Mouse (Mus musculus) heart, embryonic 16.5 days (tissue): ENCODE measurements around the gene Bves. TPM values are rescaled to one million over a fixed set of nuclear protein-coding genes. Genes with fewer than 3 reads are reported as not detected.

ENCODE experiments used
- ATAC-seq: fragments of 200-750 bp; cut with Nextera tagmentation; replicated peaks from 2 replicates; pipeline ENCODE4 v1.8.0; 2017; ENCODE audit warnings: moderate number of reproducible peaks; ENCODE audit not compliant: insufficient read depth, low FRiP score; ENCODE audit errors: extremely low read depth
- H3K27ac ChIP-seq: fragments of 300-500 bp; sonication (generic); 2 replicates; pipeline ENCODE4 v1.5.1; 2014; ENCODE audit warnings: mild to moderate bottlenecking, low read length, control low read depth, moderate library complexity
- H3K27me3 ChIP-seq: fragments of 300-500 bp; sonication (generic); 2 replicates; pipeline ENCODE4 v1.6.1; 2014; ENCODE audit warnings: low read length, mixed read lengths; ENCODE audit not compliant: control insufficient read depth, insufficient read depth
- H3K36me3 ChIP-seq: fragments of 300-500 bp; sonication (generic); 2 replicates; pipeline ENCODE4 v1.6.1; 2014; ENCODE audit not compliant: control insufficient read depth, insufficient read depth
- H3K4me1 ChIP-seq: fragments of 300-500 bp; sonication (generic); 2 replicates; pipeline ENCODE4 v1.6.1; 2014; ENCODE audit warnings: low read length, mixed read lengths; ENCODE audit not compliant: control insufficient read depth, insufficient read depth
- H3K4me2 ChIP-seq: fragments of 300-500 bp; sonication (generic); 2 replicates; pipeline ENCODE4 v1.6.1; 2014; ENCODE audit warnings: low read depth, mild to moderate bottlenecking, control low read depth, low read length
- H3K4me3 ChIP-seq: fragments of 300-500 bp; sonication (generic); 2 replicates; pipeline ENCODE4 v1.5.1; 2014; ENCODE audit warnings: mild to moderate bottlenecking, control low read depth, low read length
- H3K9ac ChIP-seq: fragments of 300-500 bp; sonication (generic); 2 replicates; pipeline ENCODE4 v1.6.1; 2014; ENCODE audit warnings: low read length, control low read depth
- H3K9me3 ChIP-seq: fragments of 300-500 bp; sonication (generic); replicated peaks from 2 replicates; pipeline ENCODE4 v1.6.1; 2016; ENCODE audit warnings: low read length; ENCODE audit not compliant: control insufficient read depth
- WGBS: fragments of 180-500 bp; shearing (Covaris S2); extraction: QIAGEN DNeasy Blood & Tissue Kit; methylation state at CpG from one replicate; pipeline ENCODE4 v1.1.7; 2014; 5-methylcytosine and 5-hydroxymethylcytosine counted together
- polyA plus RNA-seq: library from polyadenylated mRNA; unstranded; fragments of >200 nt; fragmentation: Nextera tagmentation; extraction: Ambion mirVana; gene quantifications from 2 replicates; pipeline ENCODE4 v1.2.1, GENCODE M21; 2015

Bves gene
- polyA plus RNA-seq, 1 experiment from 2014 or later, result 116 TPM

DNA sequence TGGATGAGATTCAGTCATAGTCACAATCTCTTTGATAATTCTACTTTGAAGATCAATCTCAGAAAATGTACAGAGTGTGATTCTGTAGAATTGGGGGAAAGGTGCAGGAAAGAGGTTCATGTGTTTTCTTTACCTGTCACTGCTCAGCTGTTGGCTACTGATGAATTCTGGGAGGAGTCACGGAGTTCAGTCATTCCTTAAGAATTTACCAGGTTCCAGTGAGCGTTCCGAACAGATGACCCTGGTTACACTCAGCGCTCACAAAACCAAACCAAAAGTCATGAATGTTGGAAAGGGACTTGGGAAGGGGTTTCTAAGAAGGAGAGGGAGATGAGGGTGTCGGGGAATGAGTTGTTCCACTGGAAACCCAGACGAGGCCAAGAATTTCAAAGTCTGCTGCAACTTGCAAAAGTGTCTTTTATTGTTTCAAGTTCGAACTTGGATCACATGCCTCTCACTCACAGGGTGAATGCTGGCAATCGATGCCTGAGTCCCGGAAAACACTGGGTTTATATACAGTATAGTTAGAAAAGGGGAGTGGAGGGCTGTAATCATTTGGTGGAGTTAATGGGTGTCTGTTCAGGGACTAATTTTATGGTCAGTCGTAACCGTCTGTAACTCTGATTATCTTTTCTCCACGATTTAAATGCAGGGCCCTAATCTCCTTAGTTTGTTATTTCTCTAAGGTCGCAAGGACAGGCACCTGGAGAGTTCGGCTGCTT lies 32.1 kb upstream of the Bves start:
- Histone ChIP-seq H3K9me3 (no peaks in the 10 kb centered on the region), H3K9ac (no peak overlapping the region), H3K4me3 (no peak overlapping the region), H3K27ac (no peak overlapping the region), H3K4me2 (no peak overlapping the region), H3K36me3 (no peaks in the 10 kb centered on the region), H3K27me3 (no peaks in the 10 kb centered on the region), H3K4me1 (peaks cover 4% of the 10 kb centered on the region)
- 50% methylated on average over 14 of the region's 14 CpGs for WGBS
- no peak for ATAC-seq

DNA sequence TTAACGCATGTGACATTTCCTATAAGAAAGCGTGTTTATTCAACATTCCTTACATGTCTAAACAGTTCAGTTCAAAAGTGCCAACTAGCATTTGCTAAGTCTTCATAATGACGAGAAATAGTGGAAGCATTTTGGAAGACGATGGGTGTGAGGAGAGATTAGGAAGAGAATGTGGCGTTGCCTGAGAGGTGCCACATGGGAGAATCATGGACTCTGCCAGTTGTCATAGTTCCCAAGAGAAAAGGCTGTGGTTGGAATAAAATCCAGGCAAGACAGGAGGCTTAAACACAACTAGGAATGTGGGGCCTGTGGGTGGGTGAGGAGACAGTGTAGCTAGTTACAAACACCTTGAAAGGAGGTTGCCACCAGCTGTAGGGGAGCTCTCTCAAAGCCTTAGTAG lies 30.4 kb upstream of the Bves start:
- WGBS, result 67% methylated on average over 5 of the region's 5 CpGs
- H3K27me3 ChIP-seq, result no peaks in the 10 kb centered on the region
- no peak for ATAC-seq

DNA sequence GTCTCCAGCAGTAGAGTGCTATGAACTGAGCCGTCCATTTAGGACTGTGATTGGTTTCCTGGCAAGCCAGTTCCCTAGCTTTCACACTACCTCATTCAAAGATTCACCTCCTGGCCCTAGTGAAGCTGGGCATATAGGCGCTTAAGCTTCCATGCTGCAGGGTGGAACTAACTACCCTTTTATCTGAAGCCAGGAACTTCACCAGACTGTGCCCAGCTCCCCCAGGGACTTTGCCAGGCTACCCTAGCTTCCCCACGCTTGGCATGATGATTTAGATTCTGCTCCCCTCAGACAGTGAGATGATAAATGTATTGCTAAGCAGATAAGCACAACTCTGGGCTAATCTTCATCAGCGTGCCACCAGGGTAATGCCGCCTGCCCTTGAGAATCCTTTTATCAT lies 24.4 kb upstream of the Bves start:
- no peak for ATAC-seq
- 69% methylated on average over 5 of the region's 5 CpGs for WGBS
- no peaks in the 10 kb centered on the region for H3K9me3 ChIP-seq
- no peak overlapping the region for H3K4me2 ChIP-seq
- peaks cover 3% of the 10 kb centered on the region; the same call in 1 of the 2 replicates for H3K4me1 ChIP-seq
- H3K36me3 ChIP-seq, result peaks cover 13% of the 10 kb centered on the region
- no peak overlapping the region for H3K27ac ChIP-seq
- no peak overlapping the region for H3K9ac ChIP-seq
- H3K27me3 ChIP-seq, result no peaks in the 10 kb centered on the region
- H3K4me3 ChIP-seq, result no peak overlapping the region

More for the DNA sequence above, 30.4 kb upstream of the Bves start:
- no peak overlapping the region for H3K4me3 ChIP-seq
- H3K4me1 ChIP-seq, result peaks cover 4% of the 10 kb centered on the region
- no peaks in the 10 kb centered on the region for H3K9me3 ChIP-seq
- no peak overlapping the region for H3K9ac ChIP-seq
- no peak overlapping the region for H3K27ac ChIP-seq
- no peaks in the 10 kb centered on the region for H3K36me3 ChIP-seq
- H3K4me2 ChIP-seq, result no peak overlapping the region

DNA sequence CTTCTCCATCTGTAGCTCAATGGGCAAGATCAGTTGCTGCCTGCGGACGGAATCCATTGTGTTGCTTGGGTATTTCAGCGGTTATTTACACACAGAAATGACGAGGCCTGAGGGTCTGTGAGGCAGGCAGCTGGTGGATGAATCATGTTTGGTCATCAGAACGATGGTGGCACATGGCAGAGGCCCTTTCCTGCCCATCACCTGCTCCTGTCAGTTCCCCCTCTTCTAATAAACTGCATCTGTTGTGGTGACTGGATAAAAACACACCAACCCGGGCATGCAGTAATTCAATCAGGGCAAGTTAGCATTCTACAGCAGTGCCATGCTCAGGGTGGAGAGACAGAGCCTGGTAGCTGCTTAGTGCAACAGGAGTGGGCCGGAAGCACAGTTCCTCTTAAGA lies 23.9 kb upstream of the Bves start:
- no peak for ATAC-seq
- H3K27me3 ChIP-seq, result no peaks in the 10 kb centered on the region
- H3K9me3 ChIP-seq, result 0 out of 2 replicates have a peak, but pooled peaks cover 2% of the 10 kb centered on the region
- H3K9ac ChIP-seq, result no peak overlapping the region
- H3K4me3 ChIP-seq, result no peak overlapping the region
- no peak overlapping the region for H3K4me2 ChIP-seq
- peaks cover 18% of the 10 kb centered on the region for H3K36me3 ChIP-seq
- no peak overlapping the region for H3K27ac ChIP-seq
- peaks cover 3% of the 10 kb centered on the region; the same call in 1 of the 2 replicates for H3K4me1 ChIP-seq
- whole genome bisulfite sequencing, result 77% methylated on average over 7 of the region's 7 CpGs

DNA sequence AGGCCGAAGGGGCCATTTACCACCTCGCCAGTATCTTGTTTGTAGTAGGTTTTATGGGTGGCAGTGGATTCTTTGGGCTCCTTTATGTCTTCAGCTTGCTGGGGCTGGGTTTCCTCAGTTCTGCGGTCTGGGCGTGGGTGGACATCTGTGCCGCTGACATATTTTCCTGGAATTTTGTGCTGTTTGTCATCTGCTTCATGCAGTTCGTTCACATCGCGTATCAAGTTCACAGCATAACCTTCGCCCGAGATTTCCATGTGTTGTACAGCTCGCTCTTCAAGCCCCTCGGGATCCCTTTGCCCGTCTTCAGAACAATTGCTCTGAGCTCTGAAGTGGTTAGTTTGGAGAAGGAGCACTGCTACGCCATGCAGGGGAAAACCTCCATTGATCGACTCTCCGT lies 20.7 kb upstream of the Bves start:
- Histone ChIP-seq H3K9ac (no peak overlapping the region), H3K27me3 (no peaks in the 10 kb centered on the region), H3K9me3 (peaks cover 5% of the 10 kb centered on the region; the same call in 1 of the 2 replicates), H3K4me2 (no peak overlapping the region), H3K36me3 (peaks cover 28% of the 10 kb centered on the region), H3K4me3 (no peak overlapping the region), H3K27ac (no peak overlapping the region), H3K4me1 (peaks cover 3% of the 10 kb centered on the region; the same call in 1 of the 2 replicates)
- WGBS, result 93% methylated on average over 16 of the region's 16 CpGs
- no peak for ATAC-seq

DNA sequence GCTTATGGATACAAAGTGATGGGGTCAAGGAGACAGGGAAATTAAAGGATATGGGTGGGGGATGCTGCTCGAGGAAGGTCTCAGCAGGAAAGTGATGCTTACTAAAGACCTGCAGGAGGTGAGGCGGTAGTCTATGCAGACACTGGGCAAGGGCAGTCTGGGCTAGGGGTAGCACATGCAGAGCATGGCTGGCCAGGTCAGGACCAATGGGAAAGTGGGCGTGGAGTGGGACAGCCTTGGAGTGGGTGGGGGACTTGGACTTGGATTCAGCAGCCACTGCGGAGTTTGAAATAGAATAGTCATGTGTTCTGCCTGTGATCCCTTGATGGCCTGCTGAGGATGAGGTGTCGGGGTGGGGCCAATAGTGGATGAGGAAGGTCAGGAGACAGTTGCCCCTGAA lies 16.6 kb upstream of the Bves start:
- Histone ChIP-seq H3K36me3 (peaks cover 28% of the 10 kb centered on the region), H3K9ac (no peak overlapping the region), H3K4me3 (no peak overlapping the region), H3K9me3 (peaks cover 5% of the 10 kb centered on the region; the same call in 1 of the 2 replicates), H3K27me3 (no peaks in the 10 kb centered on the region), H3K4me2 (no peak overlapping the region), H3K27ac (no peak overlapping the region), H3K4me1 (no peaks in the 10 kb centered on the region)
- WGBS, result 88% methylated on average over 5 of the region's 5 CpGs
- no peak for ATAC-seq

DNA sequence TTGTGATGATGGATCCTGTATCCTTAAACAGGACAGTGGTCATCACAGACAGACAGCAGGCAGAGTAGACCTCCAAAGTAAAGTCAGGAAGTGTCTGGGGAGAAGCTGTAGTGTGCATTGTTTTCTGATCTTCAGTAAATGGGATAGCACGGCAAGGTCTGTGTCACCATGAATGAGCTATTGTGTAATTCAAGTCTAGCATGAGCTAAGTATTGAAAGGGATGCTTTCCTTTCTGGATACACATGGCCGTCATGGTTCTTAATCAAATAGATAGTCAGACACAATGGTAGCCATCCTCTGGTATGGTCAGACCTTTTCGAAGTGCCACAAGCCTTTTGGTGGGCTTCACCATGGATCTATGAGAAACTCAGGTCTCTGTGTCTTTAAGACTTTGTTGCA lies 15.3 kb upstream of the Bves start:
- Histone ChIP-seq H3K9ac (no peak overlapping the region), H3K4me2 (no peak overlapping the region), H3K27ac (no peak overlapping the region), H3K27me3 (no peaks in the 10 kb centered on the region), H3K4me3 (no peak overlapping the region), H3K4me1 (no peaks in the 10 kb centered on the region), H3K9me3 (peaks cover 5% of the 10 kb centered on the region; the same call in 1 of the 2 replicates), H3K36me3 (peaks cover 23% of the 10 kb centered on the region)
- no peak for ATAC-seq
- WGBS, result 77% methylated on average over 3 of the region's 3 CpGs

DNA sequence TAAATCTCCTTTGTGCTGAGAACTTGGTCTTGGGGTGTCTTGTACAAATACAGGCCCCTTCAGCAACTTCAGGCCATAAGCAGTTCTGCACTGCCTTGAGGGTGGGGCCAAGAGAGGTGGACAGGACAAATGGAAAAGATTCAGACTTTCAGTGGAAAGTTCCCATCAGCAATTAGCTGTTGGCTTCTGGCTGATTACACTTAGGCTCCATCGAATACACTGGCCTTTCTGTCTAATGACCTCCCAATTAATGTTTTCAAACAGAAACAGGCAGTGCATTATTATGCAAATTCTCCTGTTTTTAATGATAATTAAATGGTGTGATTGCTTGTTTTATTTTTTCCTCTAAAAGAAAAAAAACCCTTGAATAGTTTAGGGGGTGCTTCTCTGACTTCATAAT lies 11.4 kb upstream of the Bves start:
- 50% methylated on average over 1 of the region's 1 CpGs for WGBS
- H3K4me1 ChIP-seq, result 0 out of 2 replicates have a peak, but pooled peaks cover 3% of the 10 kb centered on the region
- no peak overlapping the region for H3K4me3 ChIP-seq
- H3K36me3 ChIP-seq, result no peaks in the 10 kb centered on the region
- no peak overlapping the region for H3K27ac ChIP-seq
- no peak for ATAC-seq
- no peak overlapping the region for H3K4me2 ChIP-seq
- H3K9me3 ChIP-seq, result no peaks in the 10 kb centered on the region
- H3K27me3 ChIP-seq, result no peaks in the 10 kb centered on the region
- H3K9ac ChIP-seq, result no peak overlapping the region

DNA sequence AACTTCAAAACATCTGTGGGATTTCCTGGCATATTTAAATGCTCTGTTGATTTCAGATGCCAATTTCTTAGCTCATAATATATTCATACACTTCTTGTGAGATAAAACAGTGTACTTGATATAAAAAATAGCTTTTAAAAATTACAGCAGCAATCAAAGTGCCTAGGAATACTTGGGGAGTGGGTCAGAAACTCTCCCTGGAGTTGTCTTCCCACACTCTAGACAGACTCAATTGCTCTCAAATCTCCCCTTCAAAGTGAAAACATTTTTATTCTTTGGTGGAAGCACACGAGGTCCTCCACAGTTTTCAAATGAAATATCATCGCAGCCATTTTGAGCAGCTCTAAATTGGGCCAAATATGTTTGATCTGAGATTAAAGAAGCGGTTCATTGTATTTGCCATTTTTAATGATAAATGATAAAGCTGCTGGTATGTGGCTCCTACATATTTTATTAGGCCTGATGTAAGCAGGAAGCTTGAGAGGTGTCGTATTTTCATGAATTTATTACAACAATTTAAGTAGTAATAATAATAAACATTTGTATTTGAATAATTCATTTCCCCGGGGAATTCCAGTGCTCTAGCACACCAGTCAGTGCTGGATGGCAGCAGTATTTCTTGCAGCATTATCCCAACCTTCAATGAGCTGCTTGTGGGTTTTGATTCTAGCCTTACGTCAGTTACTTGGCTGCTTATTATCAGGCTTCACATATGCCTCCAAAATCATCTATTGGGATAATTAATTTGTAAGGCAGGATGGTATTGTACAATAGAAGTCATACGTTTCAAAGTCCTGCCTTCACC lies 7.2 kb upstream of the Bves start:
- 0 out of 2 replicates have a peak, but pooled peaks cover 3% of the 10 kb centered on the region for H3K4me1 ChIP-seq
- H3K27me3 ChIP-seq, result no peaks in the 10 kb centered on the region; the same call in 1 of the 2 replicates
- H3K4me2 ChIP-seq, result no peak overlapping the region
- H3K9ac ChIP-seq, result no peak overlapping the region
- no peak overlapping the region for H3K4me3 ChIP-seq
- WGBS, result 82% methylated on average over 7 of the region's 7 CpGs
- no peak overlapping the region for H3K27ac ChIP-seq
- ATAC-seq, result no peak
- no peaks in the 10 kb centered on the region for H3K36me3 ChIP-seq
- H3K9me3 ChIP-seq, result no peaks in the 10 kb centered on the region
